Mouse (Mus musculus): ENCODE measurements at regions not wholly inside any gene's neighbourhood (a gene's known extent, or its start where the extent isn't known, plus 50 kb on each side); places are given as distances from the start of the nearest gene placed in this dataset.

DNA sequence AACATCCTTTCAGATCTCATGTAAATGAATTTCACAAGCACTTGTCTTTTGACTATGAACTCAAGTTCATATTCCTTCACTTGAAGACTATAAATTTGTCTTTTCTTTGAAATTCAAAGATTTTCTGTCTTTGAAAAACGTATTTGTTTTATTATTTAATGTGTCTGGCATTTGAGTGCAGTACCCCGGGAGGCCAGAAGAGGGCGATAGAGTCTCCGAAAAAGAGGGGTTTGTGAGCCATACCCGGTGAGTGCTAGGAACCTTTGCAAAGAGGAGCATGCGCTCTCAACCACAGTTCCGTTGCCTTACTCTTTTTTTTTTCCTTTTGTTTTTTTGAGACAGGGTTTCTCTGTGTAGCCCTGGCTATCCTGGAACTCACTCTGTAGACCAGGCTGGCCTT lies 177.6 kb upstream of the Gjb5 start:
- no peak for DNase-seq (ENCODE audit: extremely low spot score in 1 of 2, low spot score in 1 of 2)

- DNase-seq (ENCODE audit: extremely low spot score in 1 of 2, low spot score in 1 of 2): no peak
Measured at GRCm38 (mm10) chr4:127534411-127534810, 176.4 kb upstream of the Gjb5 start.

DNA sequence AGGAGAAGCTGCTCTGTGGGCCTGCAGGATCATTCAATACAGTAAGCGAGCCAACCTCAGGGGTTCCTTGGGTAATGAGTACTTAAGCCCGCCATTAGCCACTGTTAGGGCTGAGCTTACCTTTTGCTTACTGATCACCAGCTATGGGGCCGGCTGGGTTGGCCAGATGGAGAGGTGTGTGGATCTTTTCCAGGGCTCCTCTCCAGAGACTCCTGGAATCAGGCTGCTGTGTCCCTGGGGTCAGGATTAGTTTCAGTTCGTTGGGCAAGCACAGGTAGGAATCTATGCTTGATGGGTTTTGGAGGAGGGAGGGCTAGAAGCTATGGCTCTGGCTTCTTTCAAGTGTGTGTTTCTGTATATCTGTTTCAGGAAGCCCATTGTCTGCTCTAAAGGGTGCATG lies 175.7 kb upstream of the Gjb5 start:
- DNase-seq (ENCODE audit: extremely low spot score in 1 of 2, low spot score in 1 of 2): no peak

DNA sequence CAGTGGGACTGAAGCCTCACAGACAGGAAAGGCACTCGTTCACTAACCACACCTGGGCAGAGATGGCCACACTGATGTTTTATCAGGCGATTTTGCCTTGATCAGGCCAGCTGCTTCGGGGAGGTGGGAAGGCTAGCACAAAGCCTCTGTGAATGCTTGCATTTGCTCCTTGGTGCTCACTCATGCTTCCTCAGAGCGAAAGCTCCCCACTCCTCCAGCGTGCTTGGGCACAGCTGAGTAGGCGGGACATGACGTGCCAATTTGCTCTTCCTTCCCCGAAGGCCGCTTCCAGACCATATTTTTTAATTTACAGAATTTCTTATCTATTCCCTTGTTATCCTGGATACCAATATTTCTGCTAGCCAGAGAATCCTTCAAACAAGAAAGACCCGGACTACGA lies 172.8 kb upstream of the Gjb5 start:
- DNase-seq (ENCODE audit: extremely low spot score in 1 of 2, low spot score in 1 of 2): peak in 1 of 2 experiments; percentile 30

GRCm38 (mm10) chr4:127522151-127522550 lies 164.2 kb upstream of the Gjb5 start:
- no peak for DNase-seq (ENCODE audit: extremely low spot score in 1 of 2, low spot score in 1 of 2)

DNA sequence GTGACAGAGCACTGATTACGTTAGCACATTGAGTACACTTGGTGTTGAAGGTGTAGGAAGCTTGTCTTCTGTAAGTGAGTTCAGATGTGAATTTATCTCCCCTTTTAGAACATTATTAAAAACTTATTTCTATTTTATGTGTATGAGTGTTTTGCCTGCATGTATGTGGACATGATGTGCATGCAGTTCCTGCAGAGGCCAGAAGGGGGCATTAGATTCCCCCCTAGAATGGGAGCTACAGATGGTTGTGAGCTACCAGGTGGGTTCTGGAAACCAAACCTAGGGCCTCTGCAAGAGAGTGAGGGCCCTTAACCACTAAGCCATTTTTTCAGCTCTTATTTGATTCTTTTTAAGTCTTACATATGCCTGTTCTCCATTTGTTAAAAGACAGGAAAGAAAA lies 160.0 kb upstream of the Gjb5 start:
- peak in 1 of 2 experiments; percentile 28 for DNase-seq (ENCODE audit: extremely low spot score in 1 of 2, low spot score in 1 of 2)

- DNase-seq (ENCODE audit: extremely low spot score in 1 of 2, low spot score in 1 of 2): peak; percentile 52 to 80
Measured at GRCm38 (mm10) chr4:127517539-127517938, 159.6 kb upstream of the Gjb5 start.

DNA sequence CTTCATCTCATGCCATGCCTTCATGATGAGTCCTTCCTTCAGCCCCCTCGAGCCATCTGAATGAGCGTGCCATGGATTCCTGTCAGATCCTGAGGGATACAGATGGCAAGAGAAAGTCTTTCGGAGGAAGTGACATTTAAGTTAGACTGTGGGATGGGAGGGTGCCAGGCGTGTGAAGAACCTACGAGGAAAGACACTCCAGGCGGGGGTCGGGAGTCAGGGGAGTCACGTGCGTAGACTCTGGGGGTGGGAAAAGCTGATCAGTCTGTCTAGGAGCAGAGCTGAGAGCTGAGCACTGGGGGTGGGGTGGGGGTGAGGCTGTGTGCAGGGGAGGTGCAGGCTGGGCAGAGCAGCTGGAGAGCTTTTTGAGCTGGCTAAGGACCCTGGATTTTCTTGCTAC lies 152.0 kb upstream of the Gjb5 start:
- peak; percentile 69 to 84 for DNase-seq (ENCODE audit: extremely low spot score in 1 of 2, low spot score in 1 of 2)

- no peak for DNase-seq (ENCODE audit: extremely low spot score in 1 of 2, low spot score in 1 of 2)
Measured at GRCm38 (mm10) chr4:127502621-127503020, 144.6 kb upstream of the Gjb5 start.

DNA sequence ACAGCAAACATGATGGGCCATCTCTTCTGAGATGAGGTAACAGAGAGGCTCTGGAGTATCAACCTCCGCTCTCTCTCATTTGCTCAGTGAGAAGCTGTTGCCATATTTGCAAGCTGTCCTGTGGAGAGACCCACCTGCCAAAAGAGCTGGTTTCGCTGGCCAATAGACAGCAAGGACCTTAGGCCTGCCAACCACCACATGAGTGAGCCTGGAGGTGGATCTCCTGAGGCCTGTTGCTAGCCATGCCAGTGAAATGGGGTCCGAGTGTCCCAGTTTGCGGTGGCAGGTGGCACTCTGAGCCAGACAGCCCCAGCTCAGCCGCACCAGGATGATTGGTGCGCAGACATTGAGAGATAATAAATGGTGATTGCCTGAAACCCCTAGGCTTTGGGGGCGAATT lies 143.9 kb upstream of the Gjb5 start:
- no peak for DNase-seq (ENCODE audit: extremely low spot score in 1 of 2, low spot score in 1 of 2)

DNA sequence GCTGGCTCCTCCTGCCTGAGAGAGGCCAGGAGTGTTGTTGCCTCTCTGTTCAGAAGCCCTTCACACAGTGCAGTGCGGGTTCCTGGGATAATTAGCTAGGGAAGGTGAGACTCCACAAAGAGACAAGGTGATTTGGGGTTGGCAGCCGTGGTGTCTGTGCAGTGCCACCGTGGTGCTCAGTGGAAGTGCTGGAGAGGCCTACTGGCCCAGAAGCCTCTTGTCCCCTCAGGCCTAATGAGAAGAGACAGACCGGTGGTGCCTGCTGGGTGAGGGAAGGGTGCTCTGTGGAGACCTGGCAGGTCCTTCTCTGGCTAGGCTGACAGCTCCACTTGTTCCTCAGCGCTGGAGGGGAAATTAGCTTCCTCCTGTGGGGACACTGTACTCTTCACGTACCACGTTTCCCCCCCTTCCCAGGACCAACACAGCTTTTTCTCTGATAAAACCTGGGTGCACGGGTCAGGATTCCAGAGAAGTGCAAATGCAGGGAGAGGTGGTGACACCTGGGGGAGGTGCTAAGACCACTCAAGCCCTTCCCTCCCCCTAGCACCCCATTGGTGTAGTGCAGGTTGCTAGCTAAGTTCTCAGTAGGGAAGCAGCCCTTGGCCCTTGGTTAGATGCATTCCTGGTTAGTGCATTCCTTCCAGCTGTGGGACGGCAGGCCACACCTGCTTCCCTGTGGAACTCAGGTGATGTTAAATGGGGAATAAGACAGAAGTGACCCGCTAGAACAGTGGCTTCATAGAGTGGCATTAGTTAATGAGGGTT lies 129.2 kb upstream of the Gjb5 start:
- DNase-seq (ENCODE audit: extremely low spot score in 1 of 2, low spot score in 1 of 2): no peak

DNA sequence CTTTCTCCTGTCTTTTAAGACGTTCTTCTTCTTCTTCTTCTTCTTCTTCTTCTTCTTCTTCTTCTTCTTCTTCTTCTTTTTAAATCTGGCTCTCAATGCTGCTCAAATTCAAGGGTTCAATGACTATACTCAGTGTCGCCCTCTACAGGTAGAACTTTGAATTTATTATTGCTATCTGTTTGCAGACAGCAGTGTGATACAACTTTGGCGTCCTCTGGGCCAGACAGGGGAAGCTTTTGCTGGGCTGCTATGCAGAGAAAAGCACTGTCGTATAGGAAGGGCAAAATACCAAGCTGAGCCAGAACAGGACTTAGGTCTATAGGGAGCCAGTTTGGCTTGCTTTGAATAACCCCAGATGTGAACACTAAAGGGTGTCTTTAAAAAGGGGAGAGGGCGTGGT lies 127.3 kb upstream of the Gjb5 start:
- no peak for DNase-seq (ENCODE audit: extremely low spot score in 1 of 2, low spot score in 1 of 2)

DNA sequence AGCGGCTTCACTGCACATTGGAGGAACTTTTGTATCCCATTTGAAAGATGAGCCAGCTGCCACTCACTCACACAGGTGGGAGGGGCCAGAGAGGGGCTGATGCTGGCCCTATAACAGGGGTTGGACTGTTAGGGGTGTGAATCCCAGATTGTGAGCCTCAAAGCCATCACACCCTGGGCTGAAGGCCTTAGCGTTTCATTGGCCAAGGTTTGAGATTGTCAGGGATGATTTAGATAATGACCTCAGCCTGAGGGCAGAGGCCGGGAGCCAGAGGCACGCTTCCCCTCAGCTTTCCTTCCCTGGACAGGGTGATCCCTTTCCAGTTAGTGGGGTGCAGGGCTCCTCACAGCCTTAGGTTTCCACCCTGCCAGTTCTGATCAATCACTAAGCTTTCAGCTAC lies 124.5 kb upstream of the Gjb5 start:
- no peak for DNase-seq (ENCODE audit: extremely low spot score in 1 of 2, low spot score in 1 of 2)

DNA sequence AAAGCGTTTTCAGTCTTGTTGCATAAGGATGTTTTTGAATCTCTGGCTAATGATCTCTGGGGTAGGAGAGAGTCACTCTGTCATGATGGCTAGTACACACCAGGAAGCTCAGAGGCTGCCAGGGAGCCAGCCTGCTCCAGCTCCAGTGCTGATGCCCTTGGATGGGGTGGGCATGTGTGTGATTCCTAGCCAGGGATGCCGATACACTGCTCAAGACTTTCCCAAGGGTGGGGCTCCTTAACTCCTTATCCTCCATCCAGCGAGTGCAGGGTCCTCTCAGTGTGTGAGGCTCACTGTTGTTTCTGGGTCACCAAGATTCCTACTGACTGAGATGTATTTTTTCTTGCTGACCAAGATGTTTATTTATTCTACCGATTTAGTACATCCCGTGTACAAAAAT lies 122.4 kb upstream of the Gjb5 start:
- no peak for DNase-seq (ENCODE audit: extremely low spot score in 1 of 2, low spot score in 1 of 2)

DNA sequence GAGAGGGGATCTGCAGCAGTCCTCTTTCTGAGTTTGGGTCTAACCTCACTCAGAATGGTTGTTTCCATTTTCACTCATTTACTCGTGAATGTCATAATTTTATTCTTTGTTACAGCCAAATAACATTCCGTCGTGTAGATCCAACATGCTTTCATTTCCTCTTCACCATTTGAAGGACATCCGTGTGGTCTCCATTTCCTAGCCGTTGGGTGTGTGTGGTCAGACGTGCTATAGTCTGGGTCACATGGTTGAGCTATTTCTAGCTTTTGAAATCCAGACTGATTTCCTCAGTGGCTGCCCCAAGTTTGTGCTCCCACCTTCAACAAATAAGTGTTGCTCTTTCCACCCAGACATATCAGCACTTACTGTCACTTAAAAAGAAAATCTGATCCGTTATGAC lies 111.9 kb upstream of the Gjb5 start:
- no peak for DNase-seq (ENCODE audit: extremely low spot score in 1 of 2, low spot score in 1 of 2)

GRCm38 (mm10) chr4:127454511-127455119 lies 96.6 kb upstream of the Gjb5 start:
- DNase-seq (ENCODE audit: extremely low spot score in 1 of 2, low spot score in 1 of 2): no peak

- DNase-seq (ENCODE audit: extremely low spot score in 1 of 2, low spot score in 1 of 2): no peak
Measured at GRCm38 (mm10) chr4:127452081-127452480, 94.1 kb upstream of the Gjb5 start.

DNA sequence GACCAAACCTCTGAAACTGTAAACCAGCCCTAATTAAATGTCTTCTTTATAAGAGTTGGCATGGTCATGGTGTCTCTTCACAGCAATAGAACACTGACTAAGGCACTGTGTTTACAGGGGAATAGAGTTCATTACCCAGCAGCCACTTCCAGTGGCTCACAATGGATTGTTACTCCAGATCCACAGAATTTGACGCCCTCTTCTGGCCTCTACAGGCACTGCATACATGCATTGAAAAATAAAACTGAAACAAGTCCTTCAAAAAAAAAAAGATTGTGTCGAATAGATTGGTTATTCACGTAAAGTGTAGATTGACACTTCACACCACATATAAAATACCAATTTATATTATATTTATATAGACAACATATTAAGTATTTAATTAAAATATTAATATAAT lies 87.3 kb upstream of the Gjb5 start:
- DNase-seq (ENCODE audit: extremely low spot score in 1 of 2, low spot score in 1 of 2): no peak

GRCm38 (mm10) chr4:127444056-127444455 lies 86.1 kb upstream of the Gjb5 start:
- no peak for DNase-seq (ENCODE audit: extremely low spot score in 1 of 2, low spot score in 1 of 2)

DNA sequence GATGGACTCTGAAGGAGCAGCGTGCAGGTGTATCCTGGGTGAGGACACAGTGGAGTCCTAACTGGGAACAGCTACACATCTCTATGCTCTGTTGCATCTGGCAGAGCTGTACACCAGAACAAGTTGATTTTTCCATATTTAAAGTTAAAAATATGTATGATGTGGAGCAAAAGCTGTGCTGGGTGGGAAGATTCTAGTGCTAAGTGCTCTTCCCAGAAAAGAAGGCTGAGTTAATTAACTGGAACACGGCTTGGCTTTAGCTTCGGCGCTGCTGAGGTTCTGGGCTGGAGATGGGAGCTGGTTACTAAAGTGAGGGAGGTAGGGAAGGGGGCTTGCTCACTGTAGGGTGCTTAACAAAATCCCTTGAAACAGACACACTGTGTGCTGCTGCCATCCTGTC lies 84.0 kb upstream of the Gjb5 start:
- peak; percentile 3 to 39 for DNase-seq (ENCODE audit: extremely low spot score in 1 of 2, low spot score in 1 of 2)

GRCm38 (mm10) chr4:127440602-127441001 lies 82.6 kb upstream of the Gjb5 start:
- peak in 1 of 2 experiments; percentile 47 for DNase-seq (ENCODE audit: extremely low spot score in 1 of 2, low spot score in 1 of 2)

- DNase-seq (ENCODE audit: extremely low spot score in 1 of 2, low spot score in 1 of 2): peak in 1 of 2 experiments; percentile 62
Measured at GRCm38 (mm10) chr4:127435076-127435475, 77.1 kb upstream of the Gjb5 start.

Data from frontal cortex, adult 2 months (tissue).